Mouse (Mus musculus): Measurements from ENCODE around the gene Dgka.

DNA sequence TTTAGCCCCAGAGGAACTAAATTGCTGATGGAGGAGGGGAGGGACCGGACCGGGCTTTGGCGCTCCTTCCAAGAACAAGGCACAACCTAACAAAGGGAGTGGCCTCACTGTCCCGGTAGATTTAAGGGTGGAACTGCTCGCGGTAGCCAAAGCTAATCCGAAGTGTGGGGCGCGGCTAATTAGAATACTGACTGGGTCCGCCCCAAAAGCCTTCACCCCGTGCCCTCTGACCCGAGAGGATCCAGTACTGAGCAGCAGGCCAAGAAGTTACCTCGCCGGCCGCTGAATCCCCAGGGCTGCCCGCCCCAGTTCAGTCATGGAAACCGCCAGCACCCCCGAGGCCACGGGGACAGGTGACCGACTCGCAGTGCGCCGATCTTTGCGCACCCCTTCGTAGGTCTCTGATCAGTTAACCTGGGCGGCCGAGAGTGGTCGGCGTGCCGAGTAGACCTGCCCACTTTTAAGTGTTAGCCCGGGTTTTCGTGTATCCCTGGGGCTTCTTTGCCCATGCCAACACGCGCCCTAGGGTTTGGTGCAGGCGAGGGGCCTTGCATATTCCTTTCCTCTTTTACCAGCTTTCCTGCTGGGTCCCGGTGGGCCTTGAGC is 3.1 kb upstream of the Dgka start, which contains the start of gene Pym1:
- no peak for TF ChIP-seq CTCF (IDR thresholded peaks at IDR 0.05; ENCODE audit: low read depth)
- TF ChIP-seq EP300 (IDR thresholded peaks at IDR 0.05; ENCODE audit: low read depth) = no peak

Measured in liver, postnatal 0 days (tissue).